Mouse (Mus musculus) G1E (cell line): ENCODE measurements at regions not wholly inside any gene's neighbourhood (a gene's known extent, or its start where the extent isn't known, plus 50 kb on each side); places are given as distances from the start of the nearest gene placed in this dataset.

Source experiments
- ATAC-seq: 2 replicates; pipeline ENCODE4 v1.8.0; 2016; ENCODE audit warnings: mild to moderate bottlenecking; ENCODE audit not compliant: insufficient number of reproducible peaks, poor library complexity, low FRiP score, severe bottlenecking; ENCODE audit errors: extremely low read depth
- DNase-seq: peaks from one replicate; pipeline ENCODE4 v3.0.0; 2012; ENCODE audit warnings: low spot score
- H3K27me3 ChIP-seq: 2 replicates; pipeline ENCODE4 v1.6.1; 2012; ENCODE audit warnings: mild to moderate bottlenecking, low read length, inconsistent platforms; ENCODE audit not compliant: insufficient read depth
- H3K36me3 ChIP-seq: replicated peaks from 2 replicates; pipeline ENCODE3; 2012; ENCODE audit warnings: mild to moderate bottlenecking, inconsistent platforms
- H3K4me1 ChIP-seq: 2 replicates; pipeline ENCODE4 v1.6.1; 2012; ENCODE audit warnings: low read depth, low read length, inconsistent platforms, mixed read lengths; ENCODE audit not compliant: insufficient read depth
- H3K4me3 ChIP-seq: 2 replicates; pipeline ENCODE4 v1.5.1; 2012; ENCODE audit warnings: low read depth, mild to moderate bottlenecking, inconsistent platforms, low read length, moderate library complexity, mixed read lengths
- H3K9me3 ChIP-seq: replicated peaks from 2 replicates; pipeline ENCODE4 v1.6.1; 2012; ENCODE audit warnings: inconsistent platforms
- CTCF ChIP-seq: IDR thresholded peaks from 2 replicates; pipeline ENCODE4 v1.5.1; 2012; ENCODE audit warnings: low read depth, low read length, inconsistent platforms, mixed read lengths
- GATA1 ChIP-seq: IDR thresholded peaks from 2 replicates; pipeline ENCODE4 v1.6.1; 2012; ENCODE audit warnings: borderline replicate concordance, low read length, inconsistent platforms, mixed read lengths
- GATA2 ChIP-seq: IDR thresholded peaks from 2 replicates; pipeline ENCODE4 v1.6.1; 2012; ENCODE audit warnings: low read depth, low read length, inconsistent platforms, borderline replicate concordance
- POLR2AphosphoS5 ChIP-seq: IDR thresholded peaks from 2 replicates; pipeline ENCODE4 v1.6.1; 2012; ENCODE audit warnings: low read depth, low read length, inconsistent platforms; ENCODE audit not compliant: insufficient replicate concordance
- TAL1 ChIP-seq: conservative IDR thresholded peaks from 2 replicates; pipeline ENCODE4 v1.6.1; 2012; ENCODE audit warnings: low read depth, low read length, inconsistent platforms, mixed read lengths

DNA sequence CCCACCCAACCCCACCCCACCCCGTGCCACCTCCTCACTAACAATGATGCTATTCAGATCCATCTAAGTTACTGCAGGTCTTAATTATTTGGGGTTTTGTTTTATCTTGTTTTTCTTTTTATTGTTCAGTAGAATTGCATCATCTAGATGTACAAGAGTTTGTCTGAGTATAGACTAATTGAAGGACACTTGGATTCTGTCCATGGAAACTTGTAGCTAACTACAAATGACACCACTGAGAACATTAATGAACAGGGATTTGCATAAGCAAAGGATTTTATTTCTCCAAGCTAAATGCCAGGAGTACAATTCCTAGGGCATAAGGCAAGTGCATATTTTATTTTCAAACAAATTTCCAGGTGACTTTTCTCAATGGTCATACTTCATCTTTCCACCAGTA lies 318.4 kb upstream of the Slc7a11 start:
- Histone ChIP-seq H3K4me3 (no peak overlapping the region), H3K9me3 (no peaks in the 10 kb centered on the region), H3K36me3 (no peaks in the 10 kb centered on the region), H3K4me1 (no peaks in the 10 kb centered on the region), H3K27me3 (no peaks in the 10 kb centered on the region)
- ATAC-seq (no peak), DNase-seq (no peak)
- TF ChIP-seq TAL1 (no peak), GATA2 (no peak), POLR2AphosphoS5 (no peak), GATA1 (no peak), CTCF (no peak)

DNA sequence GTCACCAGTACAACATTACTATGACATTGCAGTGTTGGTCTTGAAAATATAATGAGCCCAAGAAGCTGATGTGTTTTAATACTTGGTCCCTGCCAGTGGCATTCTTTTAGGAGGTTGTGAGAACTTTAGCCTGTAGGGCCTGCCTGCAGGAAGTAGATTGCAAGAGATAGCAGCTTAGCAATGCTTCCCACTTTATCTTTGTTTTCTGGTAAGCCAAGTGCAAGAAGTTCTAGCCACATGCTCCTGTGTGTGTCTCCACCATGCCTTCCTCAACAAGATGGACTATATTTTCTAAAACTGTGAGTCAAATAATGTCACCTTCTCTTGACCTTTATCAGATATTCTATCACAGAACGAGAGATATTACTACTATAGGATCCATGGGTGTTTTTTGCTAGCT lies 314.7 kb upstream of the Slc7a11 start:
- DNase-seq (no peak), ATAC-seq (no peak)
- TF ChIP-seq POLR2AphosphoS5 (no peak), TAL1 (no peak), GATA1 (no peak), GATA2 (no peak), CTCF (no peak)
- Histone ChIP-seq H3K36me3 (no peaks in the 10 kb centered on the region), H3K4me1 (no peaks in the 10 kb centered on the region), H3K4me3 (no peak overlapping the region), H3K9me3 (no peaks in the 10 kb centered on the region), H3K27me3 (0 out of 2 replicates have a peak, but pooled peaks cover 2% of the 10 kb centered on the region)

GRCm38 (mm10) chr3:50737173-50737572 lies 293.8 kb upstream of the Slc7a11 start:
- H3K9me3 ChIP-seq: no peaks in the 10 kb centered on the region
- H3K36me3 ChIP-seq: no peaks in the 10 kb centered on the region
- no peaks in the 10 kb centered on the region for H3K4me1 ChIP-seq
- TF ChIP-seq POLR2AphosphoS5: no peak
- no peak for TF ChIP-seq TAL1
- TF ChIP-seq CTCF: no peak
- TF ChIP-seq GATA1: no peak
- no peak for TF ChIP-seq GATA2
- ATAC-seq (no peak), DNase-seq (no peak)
- no peaks in the 10 kb centered on the region for H3K27me3 ChIP-seq
- H3K4me3 ChIP-seq: no peak overlapping the region

DNA sequence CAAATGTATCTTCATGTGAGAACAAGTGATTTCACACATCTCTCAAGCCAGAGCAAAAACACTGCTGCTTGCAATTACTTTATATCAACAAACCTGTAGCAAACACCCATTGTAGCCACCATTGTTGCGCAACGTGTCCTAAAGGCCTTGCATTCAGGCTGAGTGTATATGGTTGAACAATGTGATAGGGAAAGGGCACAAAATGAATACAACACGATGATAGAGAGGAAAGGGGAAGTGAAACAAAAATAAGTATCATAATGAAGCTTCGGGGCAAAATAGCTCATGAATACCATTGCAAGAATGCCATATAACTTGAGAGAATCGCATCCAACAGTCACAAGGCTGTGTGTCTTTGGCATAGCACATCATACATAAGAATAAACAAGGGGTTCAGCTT lies 275.6 kb upstream of the Slc7a11 start:
- H3K4me1 ChIP-seq: no peaks in the 10 kb centered on the region
- TF ChIP-seq TAL1: no peak
- TF ChIP-seq GATA1: no peak
- no peak for TF ChIP-seq CTCF
- no peak for TF ChIP-seq POLR2AphosphoS5
- no peak for TF ChIP-seq GATA2
- DNase-seq (no peak), ATAC-seq (no peak)
- H3K9me3 ChIP-seq: no peaks in the 10 kb centered on the region
- H3K27me3 ChIP-seq: no peaks in the 10 kb centered on the region
- no peaks in the 10 kb centered on the region for H3K36me3 ChIP-seq
- no peak overlapping the region for H3K4me3 ChIP-seq

- Histone ChIP-seq H3K4me1 (no peaks in the 10 kb centered on the region), H3K4me3 (no peak overlapping the region), H3K9me3 (no peaks in the 10 kb centered on the region), H3K36me3 (no peaks in the 10 kb centered on the region), H3K27me3 (no peaks in the 10 kb centered on the region)
- DNase-seq (no peak), ATAC-seq (no peak)
- no peak for TF ChIP-seq GATA1
- TF ChIP-seq TAL1: no peak
- no peak for TF ChIP-seq POLR2AphosphoS5
- TF ChIP-seq GATA2: no peak
- TF ChIP-seq CTCF: no peak
These were observed 270.0 kb upstream of the Slc7a11 start for GRCm38 (mm10) chr3:50713463-50713862.

DNA sequence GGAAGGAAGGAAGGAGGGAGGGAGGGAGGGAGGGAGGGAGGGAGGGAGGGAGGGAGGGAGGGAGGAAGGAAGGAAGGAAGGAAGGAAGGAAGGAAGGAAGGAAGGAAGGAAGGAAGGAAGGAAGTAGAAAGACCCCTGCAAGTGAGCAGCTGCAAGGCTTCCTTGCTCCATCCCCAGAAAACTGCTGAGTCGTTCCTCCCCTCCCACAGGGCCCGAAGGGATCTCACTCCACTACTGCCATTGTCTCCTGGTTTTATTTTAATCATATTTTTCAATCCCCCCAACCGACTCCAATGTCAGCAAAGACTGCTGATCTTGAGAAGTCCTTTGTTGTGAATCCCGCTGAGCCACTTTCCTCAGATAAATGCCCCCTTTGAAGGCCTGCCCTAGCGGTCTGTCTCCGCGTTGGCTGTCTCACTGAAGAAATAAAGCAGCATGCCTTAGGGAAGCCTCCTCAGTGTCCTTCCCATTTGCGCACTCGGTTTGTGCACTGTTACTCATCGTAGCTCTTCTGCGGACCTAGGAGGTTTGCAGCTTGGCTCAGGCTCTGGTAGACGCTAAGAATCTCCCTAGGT lies 266.1 kb upstream of the Slc7a11 start:
- no peaks in the 10 kb centered on the region for H3K9me3 ChIP-seq
- no peak for TF ChIP-seq GATA2
- TF ChIP-seq CTCF: no peak
- TF ChIP-seq TAL1: no peak
- TF ChIP-seq GATA1: no peak
- TF ChIP-seq POLR2AphosphoS5: no peak
- ATAC-seq: no peak
- H3K27me3 ChIP-seq: no peaks in the 10 kb centered on the region
- no peaks in the 10 kb centered on the region for H3K36me3 ChIP-seq
- no peaks in the 10 kb centered on the region for H3K4me1 ChIP-seq
- no peak overlapping the region for H3K4me3 ChIP-seq
- DNase-seq: no peak

- H3K9me3 ChIP-seq: no peaks in the 10 kb centered on the region
- TF ChIP-seq GATA1 (no peak), CTCF (no peak), POLR2AphosphoS5 (no peak), GATA2 (no peak), TAL1 (no peak)
- no peak for ATAC-seq
These were observed 263.3 kb upstream of the Slc7a11 start for GRCm38 (mm10) chr3:50706707-50707106.

More at GRCm38 (mm10) chr3:50706707-50707106, 263.3 kb upstream of the Slc7a11 start:
- H3K4me1 ChIP-seq: no peaks in the 10 kb centered on the region
- no peak for DNase-seq
- no peaks in the 10 kb centered on the region for H3K36me3 ChIP-seq
- H3K4me3 ChIP-seq: no peak overlapping the region
- H3K27me3 ChIP-seq: no peaks in the 10 kb centered on the region
